Mouse (Mus musculus) stomach, embryonic 15.5 days (tissue): Measurements from ENCODE around the gene Trim46. TPM values are rescaled to one million over a fixed set of nuclear protein-coding genes. Genes with fewer than 3 reads are reported as not detected.

Experiments
- ATAC-seq: fragments of 200-750 bp; cut with Nextera tagmentation; 2 replicates; pipeline ENCODE4 v1.8.0; 2017; ENCODE audit warnings: low read depth, moderate number of reproducible peaks, moderate TSS enrichment; ENCODE audit not compliant: insufficient read depth, low FRiP score
- H3K27ac ChIP-seq: fragments of 300-500 bp; sonication (generic); 2 replicates; pipeline ENCODE4 v1.5.1; 2015; ENCODE audit warnings: mild to moderate bottlenecking, inconsistent platforms
- H3K27me3 ChIP-seq: fragments of 300-500 bp; sonication (generic); replicated peaks from 2 replicates; pipeline ENCODE4 v1.6.1; 2015; ENCODE audit warnings: inconsistent platforms
- H3K36me3 ChIP-seq: fragments of 300-500 bp; sonication (generic); 2 replicates; pipeline ENCODE4 v1.6.1; 2015; ENCODE audit warnings: inconsistent platforms
- H3K4me1 ChIP-seq: fragments of 300-500 bp; sonication (generic); 2 replicates; pipeline ENCODE4 v1.6.1; 2015; ENCODE audit warnings: inconsistent platforms
- H3K4me2 ChIP-seq: fragments of 300-500 bp; sonication (generic); 2 replicates; pipeline ENCODE4 v1.6.1; 2015; ENCODE audit warnings: mild to moderate bottlenecking, inconsistent platforms
- H3K4me3 ChIP-seq: fragments of 300-500 bp; sonication (generic); replicated peaks from 2 replicates; pipeline ENCODE4 v1.5.1; 2015; ENCODE audit warnings: inconsistent platforms
- H3K9ac ChIP-seq: fragments of 300-500 bp; sonication (generic); 2 replicates; pipeline ENCODE4 v1.6.1; 2015; ENCODE audit warnings: inconsistent platforms
- H3K9me3 ChIP-seq: fragments of 300-500 bp; sonication (generic); 2 replicates; pipeline ENCODE4 v1.6.1; 2016; ENCODE audit warnings: inconsistent platforms
- WGBS: fragments of 180-500 bp; shearing (Covaris S2); methylation state at CpG from one replicate; pipeline ENCODE4 v1.1.7; 2015; 5-methylcytosine and 5-hydroxymethylcytosine counted together
- polyA plus RNA-seq: library from polyadenylated mRNA; unstranded; fragments of >200 nt; fragmentation: Nextera tagmentation; extraction: Ambion mirVana; gene quantifications from 2 replicates; pipeline ENCODE4 v1.2.1, GENCODE M21; 2015

The Trim46 gene
- polyA plus RNA-seq, 1 experiment from 2014 or later, result 4.6 TPM

DNA sequence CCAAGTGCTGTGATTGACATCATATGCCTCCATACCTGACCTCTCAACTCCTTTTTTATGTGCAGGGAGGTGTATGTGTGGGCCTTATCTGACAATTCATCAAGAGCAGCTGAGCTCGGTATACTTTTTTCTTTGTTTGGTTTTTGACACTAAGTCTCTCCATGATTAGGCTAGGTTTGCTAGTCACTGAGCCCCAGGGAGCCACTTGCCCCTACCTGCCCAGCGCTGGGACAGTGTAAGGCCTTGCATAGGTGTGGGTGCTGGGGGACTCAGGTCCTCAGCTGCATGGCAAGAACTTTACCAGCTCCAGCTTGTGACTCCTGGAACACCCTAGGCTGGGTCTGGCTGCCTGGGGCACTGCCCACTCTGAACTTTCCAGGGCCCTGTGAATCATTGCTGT is 39.4 kb downstream of the Trim46 start:
- H3K9me3 ChIP-seq, result no peaks in the 10 kb centered on the region
- WGBS, result 73% methylated on average over 2 of the region's 2 CpGs
- H3K27ac ChIP-seq, result no peak overlapping the region
- ATAC-seq, result no peak
- peaks cover 28% of the 10 kb centered on the region for H3K36me3 ChIP-seq
- no peak overlapping the region for H3K9ac ChIP-seq
- H3K27me3 ChIP-seq, result no peaks in the 10 kb centered on the region
- H3K4me2 ChIP-seq, result no peak overlapping the region
- H3K4me1 ChIP-seq, result peaks cover 4% of the 10 kb centered on the region
- H3K4me3 ChIP-seq, result no peak overlapping the region

DNA sequence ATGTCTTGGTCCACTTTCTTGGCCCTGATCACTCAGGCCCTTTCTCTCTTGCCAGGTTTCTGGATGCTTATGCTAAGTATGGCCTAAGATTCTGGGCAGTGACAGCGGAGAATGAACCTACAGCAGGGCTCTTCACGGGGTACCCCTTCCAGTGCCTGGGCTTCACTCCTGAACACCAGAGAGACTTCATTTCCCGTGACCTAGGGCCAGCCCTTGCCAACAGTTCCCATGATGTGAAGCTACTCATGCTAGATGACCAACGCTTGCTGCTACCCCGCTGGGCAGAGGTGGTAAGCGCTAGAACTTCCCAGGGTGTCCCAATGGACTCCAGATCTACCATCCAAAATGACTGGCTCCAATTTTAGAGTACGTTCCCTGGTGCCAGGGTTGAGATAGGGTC is 40.0 kb downstream of the Trim46 start:
- Histone ChIP-seq H3K27ac (no peak overlapping the region), H3K9ac (no peak overlapping the region), H3K36me3 (peaks cover 28% of the 10 kb centered on the region), H3K4me3 (no peak overlapping the region), H3K9me3 (no peaks in the 10 kb centered on the region), H3K4me2 (no peak overlapping the region), H3K27me3 (no peaks in the 10 kb centered on the region), H3K4me1 (peaks cover 4% of the 10 kb centered on the region)
- 93% methylated on average over 7 of the region's 7 CpGs for WGBS
- ATAC-seq, result no peak

DNA sequence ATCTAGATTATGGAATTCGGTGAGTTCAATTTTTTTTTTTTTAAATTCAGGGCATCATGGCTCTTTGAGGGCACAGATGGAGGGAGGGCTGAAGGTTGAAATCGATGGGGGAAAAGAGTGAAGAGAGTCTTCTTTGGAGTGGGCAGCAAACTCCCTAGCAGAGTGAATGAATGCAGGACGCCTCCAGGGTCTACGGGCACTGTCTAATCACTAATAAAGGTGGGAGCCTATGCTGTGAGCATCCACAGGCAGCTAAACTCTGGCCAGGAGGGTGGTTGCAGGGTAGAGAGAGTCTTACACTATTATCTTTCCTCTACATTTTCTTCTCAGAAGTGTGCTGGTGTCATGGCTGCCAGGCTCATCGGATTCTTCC is 43.0 kb downstream of the Trim46 start:
- Histone ChIP-seq H3K4me2 (peak overlapping the region; percentile 53), H3K9ac (peak overlapping the region; percentile 14; the same call in 1 of the 2 replicates), H3K36me3 (peaks cover 16% of the 10 kb centered on the region), H3K27ac (no peak overlapping the region), H3K9me3 (no peaks in the 10 kb centered on the region), H3K27me3 (no peaks in the 10 kb centered on the region), H3K4me3 (peak overlapping the region; percentile 48), H3K4me1 (peaks cover 4% of the 10 kb centered on the region)
- 32% methylated on average over 5 of the region's 5 CpGs for WGBS
- ATAC-seq, result no peak

DNA sequence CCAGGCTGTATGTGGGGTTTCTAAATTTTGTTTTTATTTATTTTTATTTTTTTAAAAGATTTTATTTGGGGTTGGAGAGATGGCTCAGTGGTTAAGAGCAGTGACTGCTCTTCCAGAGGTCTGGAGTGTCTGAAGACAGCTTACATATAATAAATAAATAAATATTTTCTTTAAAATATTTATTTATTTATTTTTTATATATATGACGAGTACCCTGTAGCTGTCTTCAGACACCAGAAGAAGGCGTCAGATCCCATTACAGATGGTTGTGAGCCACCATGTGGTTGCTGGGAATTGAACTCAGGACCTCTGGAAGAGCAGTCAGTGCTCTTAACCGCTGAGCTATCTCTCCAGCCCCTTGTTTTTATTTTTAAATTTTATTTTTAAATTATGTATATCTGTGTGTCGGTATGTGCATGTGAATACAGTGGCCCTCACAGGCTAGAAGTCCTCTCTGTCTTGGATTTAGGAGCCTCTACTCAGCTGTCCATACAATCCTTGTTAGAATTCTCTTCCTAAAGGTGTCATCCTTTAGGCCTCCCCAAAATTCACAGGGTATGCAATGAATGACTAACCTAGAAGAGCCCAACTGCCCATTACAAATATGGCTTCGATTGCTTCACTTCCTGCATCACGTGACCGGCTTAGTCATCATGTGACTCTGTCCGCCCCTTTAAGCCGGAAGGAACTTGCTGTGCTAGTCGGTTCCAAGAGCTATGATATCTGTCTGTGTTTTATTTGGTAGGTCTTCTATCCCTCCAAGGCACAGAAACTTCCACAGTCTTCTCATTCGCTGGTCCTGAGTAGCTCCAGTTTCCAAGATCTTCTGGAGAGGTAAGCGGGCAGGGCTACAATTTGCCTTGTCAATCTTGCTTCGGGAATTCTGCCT is 43.6 kb downstream of the Trim46 start, which contains the start of gene Gba:
Gene Gba, plus strand, starts transcription at position 676 of the 889 bp plus-strand sequence.
- ATAC-seq, result peak; percentile 82
- Histone ChIP-seq H3K4me2 (peak within 1 kb of the TSS; percentile 53), H3K27ac (no peak within 1 kb of the TSS), H3K27me3 (no peaks in the 10 kb centered on the region), H3K4me1 (peaks cover 4% of the 10 kb centered on the region), H3K9me3 (no peaks in the 10 kb centered on the region), H3K9ac (peak within 1 kb of the TSS; percentile 14; the same call in 1 of the 2 replicates), H3K4me3 (peak within 1 kb of the TSS; percentile 48), H3K36me3 (peaks cover 14% of the 10 kb centered on the region)
- 26% methylated on average over 13 of the region's 13 CpGs for WGBS

DNA sequence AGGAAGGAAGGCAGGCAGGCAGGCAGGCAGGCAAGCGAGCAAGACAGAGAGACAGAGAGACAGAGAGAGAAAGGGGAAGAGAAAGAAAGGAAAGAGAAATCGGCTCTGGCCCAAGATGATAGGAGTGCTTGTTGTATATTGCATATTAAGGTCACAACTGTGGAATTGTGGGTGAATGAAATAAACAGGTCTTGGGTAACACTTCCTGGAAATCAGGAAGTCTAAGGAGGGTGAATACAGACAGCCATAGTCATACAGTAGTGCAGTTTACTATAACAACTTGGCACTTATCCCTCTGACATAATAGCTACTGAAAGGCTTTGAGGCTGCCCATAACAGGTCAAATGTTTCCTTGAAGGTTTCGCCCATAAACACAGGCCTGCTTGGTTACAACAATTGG is 46.3 kb downstream of the Trim46 start:
- no peak overlapping the region for H3K27ac ChIP-seq
- H3K27me3 ChIP-seq, result no peaks in the 10 kb centered on the region
- peaks cover 12% of the 10 kb centered on the region for H3K4me1 ChIP-seq
- ATAC-seq, result no peak
- no peak overlapping the region for H3K9ac ChIP-seq
- H3K36me3 ChIP-seq, result no peaks in the 10 kb centered on the region
- no peak overlapping the region for H3K4me3 ChIP-seq
- no peaks in the 10 kb centered on the region for H3K9me3 ChIP-seq
- WGBS, result 79% methylated on average over 3 of the region's 3 CpGs
- H3K4me2 ChIP-seq, result no peak overlapping the region

DNA sequence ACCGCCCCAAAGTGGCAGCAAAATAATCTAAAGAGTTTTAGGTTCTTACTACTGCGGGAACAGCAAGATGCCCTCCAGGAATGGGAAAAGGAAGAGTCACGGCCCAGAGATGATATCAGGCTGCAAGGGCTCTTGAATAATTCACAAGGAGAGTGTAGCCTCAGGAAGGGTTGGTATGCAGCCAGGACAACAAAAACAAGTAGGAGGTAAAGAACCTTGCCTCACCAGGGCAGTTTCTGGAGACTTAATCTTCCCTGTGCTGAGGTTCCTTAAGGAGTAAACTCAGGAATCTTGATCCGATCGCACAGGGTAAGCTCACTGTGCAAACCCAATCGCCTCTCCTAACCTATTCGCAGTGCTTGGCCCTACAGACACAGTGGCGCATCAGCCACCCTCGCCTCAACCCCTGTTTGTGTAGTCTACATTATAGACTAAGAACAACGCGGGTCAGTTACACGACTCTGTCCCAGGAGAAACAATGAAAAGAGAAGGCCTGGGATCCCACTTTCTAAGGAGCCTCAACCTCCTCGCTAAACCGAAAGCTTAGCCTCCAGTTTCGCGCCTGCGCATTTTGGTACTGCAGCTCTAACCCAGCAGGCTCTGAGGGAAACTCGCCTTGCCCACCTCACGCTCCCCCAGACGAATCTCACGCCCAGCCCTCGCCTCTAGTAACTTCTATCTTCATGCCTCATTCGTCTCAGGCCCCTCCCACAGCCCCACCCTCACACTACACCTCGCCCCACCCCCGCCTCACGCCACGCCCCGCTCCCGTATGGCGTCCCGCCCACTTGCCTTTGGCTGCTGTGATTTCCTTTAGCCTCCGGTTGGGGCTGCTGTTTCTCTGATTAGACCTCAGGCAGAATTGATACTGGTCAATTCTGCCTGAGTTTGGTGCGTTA is 49.9 kb downstream of the Trim46 start:
- Histone ChIP-seq H3K4me2 (peak overlapping the region; percentile 66), H3K27ac (peak overlapping the region; percentile 84), H3K9me3 (no peaks in the 10 kb centered on the region), H3K36me3 (no peaks in the 10 kb centered on the region), H3K4me3 (peak overlapping the region; percentile 45), H3K4me1 (peaks cover 8% of the 10 kb centered on the region; the same call in 1 of the 2 replicates), H3K9ac (peak overlapping the region; percentile 45), H3K27me3 (no peaks in the 10 kb centered on the region)
- WGBS, result 8% methylated on average over 33 of the region's 33 CpGs
- peak; percentile 97 for ATAC-seq

DNA sequence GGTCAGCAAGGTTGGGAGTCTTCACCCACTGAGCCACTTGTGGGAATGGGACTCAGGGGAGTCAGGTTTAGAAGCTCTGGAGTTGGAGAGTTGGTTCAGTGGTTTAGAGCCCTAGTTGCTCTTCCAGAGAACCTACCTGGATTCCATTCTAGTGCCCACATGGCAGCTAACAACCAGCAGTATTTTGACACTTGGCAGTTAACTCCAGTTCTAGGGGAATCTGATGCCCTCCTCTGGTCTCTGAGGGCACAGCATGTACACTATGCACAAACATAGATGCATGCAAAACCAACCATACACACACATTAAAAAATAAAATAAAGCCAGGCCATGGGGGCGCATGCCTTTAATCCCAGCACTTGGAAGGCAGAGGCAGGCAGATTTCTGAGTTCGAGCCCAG is 52.3 kb downstream of the Trim46 start:
- WGBS, result 93% methylated on average over 2 of the region's 2 CpGs
- Histone ChIP-seq H3K4me1 (peaks cover 8% of the 10 kb centered on the region; the same call in 1 of the 2 replicates), H3K27ac (no peak overlapping the region), H3K4me3 (no peak overlapping the region), H3K27me3 (no peaks in the 10 kb centered on the region), H3K4me2 (no peak overlapping the region), H3K9ac (no peak overlapping the region), H3K36me3 (0 out of 2 replicates have a peak, but pooled peaks cover under 1% of the 10 kb centered on the region), H3K9me3 (no peaks in the 10 kb centered on the region)
- no peak for ATAC-seq

DNA sequence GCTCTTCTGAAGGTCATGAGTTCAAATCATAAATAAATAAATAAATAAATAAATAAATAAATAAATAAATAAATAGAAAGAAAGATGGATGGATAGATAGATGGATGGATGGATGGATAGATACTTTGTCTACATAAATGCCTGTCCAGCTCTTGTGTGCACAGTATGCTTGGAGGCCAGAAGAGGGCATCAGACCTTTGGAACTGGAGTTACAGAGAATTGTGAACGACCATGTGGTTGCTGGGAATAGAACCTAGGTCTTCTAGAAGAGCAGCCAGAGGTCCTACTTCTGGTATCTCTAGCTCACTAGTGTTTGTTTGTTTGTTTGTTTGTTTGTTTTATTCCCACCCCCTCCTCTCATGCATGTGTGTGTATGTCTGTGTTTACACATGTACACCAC is 52.8 kb downstream of the Trim46 start:
- ATAC-seq, result no peak
- Histone ChIP-seq H3K4me2 (no peak overlapping the region), H3K9ac (no peak overlapping the region), H3K9me3 (no peaks in the 10 kb centered on the region), H3K36me3 (0 out of 2 replicates have a peak, but pooled peaks cover 6% of the 10 kb centered on the region), H3K27me3 (no peaks in the 10 kb centered on the region), H3K4me1 (peaks cover 8% of the 10 kb centered on the region; the same call in 1 of the 2 replicates), H3K27ac (no peak overlapping the region), H3K4me3 (no peak overlapping the region)
- 74% methylated on average over 1 of the region's 1 CpGs for WGBS

DNA sequence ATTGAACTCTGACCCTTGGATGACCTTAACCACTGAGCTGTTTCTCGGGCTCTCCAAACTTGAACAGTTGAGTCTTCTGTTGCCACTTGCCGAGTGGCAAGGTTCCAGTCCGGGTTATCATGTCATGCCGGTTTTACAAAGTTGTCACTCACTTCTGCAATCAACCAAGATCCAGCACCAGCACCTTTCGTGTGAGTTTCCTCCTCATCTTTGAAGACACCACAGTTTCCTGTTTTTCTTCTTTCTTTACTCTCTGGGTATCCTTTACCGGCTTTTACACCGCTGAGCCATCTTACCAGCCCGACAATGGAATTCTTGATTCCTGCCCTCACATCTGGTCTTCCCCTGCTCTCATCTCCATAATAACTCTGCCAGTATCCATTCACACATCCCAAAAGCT is 55.7 kb downstream of the Trim46 start:
- Histone ChIP-seq H3K4me1 (0 out of 2 replicates have a peak, but pooled peaks cover 5% of the 10 kb centered on the region), H3K4me3 (no peak overlapping the region)

DNA sequence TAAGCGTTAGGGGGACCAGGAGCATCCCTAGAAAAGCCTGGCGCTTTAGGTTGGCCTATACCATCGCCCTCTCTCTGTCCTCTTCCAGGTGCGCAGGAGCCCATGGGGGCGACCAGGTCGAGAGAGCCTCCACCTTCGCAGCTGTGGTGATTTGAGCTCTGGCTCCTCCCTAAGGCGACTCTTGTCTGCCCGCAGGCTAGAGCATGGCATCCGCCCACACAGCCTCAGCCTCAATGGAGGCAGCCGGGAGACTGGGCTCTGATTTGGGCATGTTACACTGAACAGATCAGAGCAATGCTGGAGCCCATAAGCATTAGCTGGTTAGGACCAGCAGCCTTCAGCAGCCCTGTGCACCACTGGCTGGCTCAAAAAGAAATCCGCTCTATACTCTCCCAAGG is 57.6 kb downstream of the Trim46 start:
- Histone ChIP-seq H3K36me3 (0 out of 2 replicates have a peak, but pooled peaks cover 14% of the 10 kb centered on the region), H3K9me3 (no peaks in the 10 kb centered on the region), H3K27me3 (no peaks in the 10 kb centered on the region), H3K4me1 (peaks cover 16% of the 10 kb centered on the region), H3K27ac (no peak overlapping the region), H3K9ac (no peak overlapping the region), H3K4me2 (no peak overlapping the region), H3K4me3 (no peak overlapping the region)
- no peak for ATAC-seq
- WGBS, result 69% methylated on average over 12 of the region's 12 CpGs

More for the DNA sequence above, 55.7 kb downstream of the Trim46 start:
- 74% methylated on average over 8 of the region's 8 CpGs for WGBS
- no peaks in the 10 kb centered on the region for H3K27me3 ChIP-seq
- no peaks in the 10 kb centered on the region for H3K9me3 ChIP-seq
- no peak overlapping the region for H3K9ac ChIP-seq
- H3K27ac ChIP-seq, result no peak overlapping the region
- H3K4me2 ChIP-seq, result no peak overlapping the region
- 0 out of 2 replicates have a peak, but pooled peaks cover 14% of the 10 kb centered on the region for H3K36me3 ChIP-seq
- no peak for ATAC-seq

DNA sequence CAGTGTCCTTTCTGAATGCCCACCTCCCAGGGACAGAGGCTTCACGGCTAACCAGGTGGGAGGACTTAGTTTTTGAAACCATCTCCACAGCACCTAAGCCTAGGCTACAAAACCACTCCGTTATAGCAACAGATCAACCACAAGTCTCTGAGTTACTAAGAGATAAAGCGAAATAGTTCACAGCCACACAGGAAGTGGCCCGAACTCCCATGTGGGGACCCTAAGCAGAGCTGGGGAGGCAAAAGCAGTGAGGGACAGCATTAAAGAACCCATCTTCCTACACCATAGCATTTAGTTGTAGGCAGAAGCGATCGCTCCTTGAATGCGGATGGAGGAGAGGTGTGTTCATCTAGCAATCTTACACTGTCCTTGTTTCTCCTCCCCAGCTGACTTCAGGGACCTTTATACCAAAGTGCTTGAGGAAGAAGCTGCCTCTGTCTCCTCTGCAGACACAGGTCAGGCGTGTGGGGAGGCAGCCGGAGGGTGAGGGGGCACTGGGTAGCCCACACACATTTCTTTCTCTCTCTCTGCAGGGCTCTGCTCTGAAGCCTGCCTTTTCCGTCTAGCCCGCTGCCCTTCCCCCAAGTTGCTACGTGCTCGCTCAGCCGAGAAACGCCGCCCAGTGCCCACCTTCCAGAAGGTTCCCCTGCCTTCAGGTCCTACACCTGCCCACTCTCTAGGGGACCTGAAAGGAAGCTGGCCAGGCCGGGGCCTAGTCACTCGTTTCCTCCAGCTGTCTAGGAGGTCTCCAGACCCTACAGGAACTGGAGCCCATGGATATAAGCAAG is 58.2 kb downstream of the Trim46 start:
- no peak overlapping the region for H3K9ac ChIP-seq
- H3K4me2 ChIP-seq, result no peak overlapping the region
- no peaks in the 10 kb centered on the region for H3K27me3 ChIP-seq
- 0 out of 2 replicates have a peak, but pooled peaks cover 14% of the 10 kb centered on the region for H3K36me3 ChIP-seq
- H3K9me3 ChIP-seq, result no peaks in the 10 kb centered on the region
- WGBS, result 79% methylated on average over 18 of the region's 18 CpGs
- peaks cover 17% of the 10 kb centered on the region for H3K4me1 ChIP-seq
- ATAC-seq, result no peak
- no peak overlapping the region for H3K27ac ChIP-seq
- H3K4me3 ChIP-seq, result no peak overlapping the region
